Mouse (Mus musculus) olfactory bulb, adult 2 months (tissue): ENCODE results near the gene Setd2. TPM values are rescaled to one million over a fixed set of nuclear protein-coding genes. Genes with fewer than 3 reads are reported as not detected.
A peak's percentile ranks its signal among the peaks of the same experiment; 100 is the strongest.

Experiments
- H3K27ac ChIP-seq: fragments of 200-500 bp; 2 replicates; pipeline ENCODE4 v1.5.1; 2012; ENCODE audit warnings: low read depth, low read length; ENCODE audit not compliant: insufficient read depth
- H3K4me1 ChIP-seq: fragments of 200-500 bp; 2 replicates; pipeline ENCODE4 v1.6.1; 2012; ENCODE audit warnings: low read length; ENCODE audit not compliant: control insufficient read depth, insufficient read depth
- H3K4me3 ChIP-seq: fragments of 200-500 bp; 2 replicates; pipeline ENCODE4 v1.5.1; 2012; ENCODE audit warnings: mild to moderate bottlenecking, low read depth, low read length, moderate library complexity; ENCODE audit not compliant: insufficient read depth
- CTCF ChIP-seq: fragments of 200-500 bp; IDR thresholded peaks from 2 replicates; pipeline ENCODE4 v1.5.1; 2012; ENCODE audit warnings: low read depth, mild to moderate bottlenecking, low read length, moderate library complexity; ENCODE audit not compliant: insufficient read depth
- POLR2A ChIP-seq: fragments of 200-500 bp; IDR thresholded peaks from 2 replicates; pipeline ENCODE4 v1.6.1; 2012; ENCODE audit warnings: mild to moderate bottlenecking, low read depth, low read length, moderate library complexity; ENCODE audit not compliant: insufficient read depth
- WGBS: fragments of 180-500 bp; shearing (Covaris S2); methylation state at CpG from one replicate; pipeline ENCODE4 v1.1.7; 2018; 5-methylcytosine and 5-hydroxymethylcytosine counted together
- polyA plus RNA-seq: library from polyadenylated mRNA; stranded (reverse); fragments of >200 nt; gene quantifications from 2 replicates; pipeline ENCODE4 v1.2.4, GENCODE M21; 2012; ENCODE audit warnings: low replicate concordance; ENCODE audit not compliant: missing spikeins, insufficient read depth, insufficient read length

The Setd2 gene
- polyA plus RNA-seq, 1 experiment, result 420 TPM

DNA sequence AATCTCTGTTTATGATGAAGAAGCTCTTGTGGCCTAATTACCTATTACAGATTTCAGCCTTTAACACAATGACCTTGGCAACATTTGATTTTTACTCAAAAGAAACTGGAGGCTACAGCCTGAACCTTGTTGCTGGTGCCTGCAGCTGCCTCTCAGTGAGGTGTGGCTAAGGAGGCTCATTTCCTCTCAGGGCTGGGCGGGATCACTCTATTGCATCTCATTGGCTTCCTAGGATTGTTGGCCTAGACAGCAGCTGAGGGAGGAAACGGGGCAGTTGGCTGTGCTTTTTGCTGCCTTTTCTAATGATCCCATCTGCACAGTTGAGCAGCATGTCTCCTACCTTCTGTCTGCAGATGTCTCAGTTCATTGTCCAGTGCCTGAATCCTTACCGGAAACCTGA is 84.7 kb downstream of the Setd2 start:
- 58% methylated on average over 3 of the region's 3 CpGs for WGBS
- no peak for TF ChIP-seq CTCF
- no peak for TF ChIP-seq POLR2A
- no peak overlapping the region for H3K27ac ChIP-seq
- no peak overlapping the region for H3K4me3 ChIP-seq
- no peaks in the 10 kb centered on the region for H3K4me1 ChIP-seq

DNA sequence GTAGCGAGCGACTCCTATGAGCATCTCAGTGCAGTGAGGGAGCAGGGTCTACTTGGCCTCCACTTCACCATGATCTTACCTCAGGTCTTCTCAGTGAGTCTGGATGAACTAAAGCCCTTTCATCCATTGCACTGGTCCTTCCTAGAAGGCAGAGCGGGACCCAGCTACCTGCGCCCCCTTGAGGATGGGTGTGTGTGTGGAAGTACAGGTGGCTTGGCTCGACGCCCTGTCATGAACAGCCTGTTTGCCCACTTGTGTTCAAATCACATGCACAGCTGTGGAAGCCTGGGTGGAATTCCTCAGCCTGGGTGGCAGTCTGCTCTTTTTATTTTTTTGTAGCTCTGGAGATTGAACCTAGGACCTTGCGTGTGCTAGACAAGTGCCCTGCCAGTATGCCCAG is 87.8 kb downstream of the Setd2 start:
- H3K27ac ChIP-seq, result no peak overlapping the region
- TF ChIP-seq CTCF (no peak), POLR2A (no peak)
- peaks cover 10% of the 10 kb centered on the region for H3K4me1 ChIP-seq
- no peak overlapping the region for H3K4me3 ChIP-seq
- 79% methylated on average over 7 of the region's 7 CpGs for WGBS

DNA sequence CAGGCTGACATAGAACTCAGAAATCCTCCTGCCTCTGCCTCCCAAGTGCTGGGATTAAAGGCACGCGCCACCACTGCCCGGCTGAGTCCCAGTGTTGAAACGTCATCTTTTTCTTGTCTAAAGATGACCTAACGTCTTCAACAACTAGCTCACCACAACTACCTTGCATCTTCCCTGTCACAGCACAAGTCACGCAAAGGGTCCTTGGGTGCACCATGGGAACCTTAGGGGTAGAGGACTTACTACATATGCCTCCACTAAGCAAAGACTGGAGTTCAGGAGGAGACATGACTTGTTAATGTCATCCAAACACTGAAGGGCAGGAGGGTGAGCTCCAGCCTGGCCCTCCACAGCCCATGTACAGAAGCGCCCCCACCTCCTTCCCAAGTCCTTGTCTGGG is 88.3 kb downstream of the Setd2 start:
- TF ChIP-seq CTCF, result no peak
- no peak for TF ChIP-seq POLR2A
- Histone ChIP-seq H3K4me1 (peaks cover 14% of the 10 kb centered on the region), H3K4me3 (no peak overlapping the region), H3K27ac (no peak overlapping the region)
- WGBS, result 91% methylated on average over 7 of the region's 7 CpGs

DNA sequence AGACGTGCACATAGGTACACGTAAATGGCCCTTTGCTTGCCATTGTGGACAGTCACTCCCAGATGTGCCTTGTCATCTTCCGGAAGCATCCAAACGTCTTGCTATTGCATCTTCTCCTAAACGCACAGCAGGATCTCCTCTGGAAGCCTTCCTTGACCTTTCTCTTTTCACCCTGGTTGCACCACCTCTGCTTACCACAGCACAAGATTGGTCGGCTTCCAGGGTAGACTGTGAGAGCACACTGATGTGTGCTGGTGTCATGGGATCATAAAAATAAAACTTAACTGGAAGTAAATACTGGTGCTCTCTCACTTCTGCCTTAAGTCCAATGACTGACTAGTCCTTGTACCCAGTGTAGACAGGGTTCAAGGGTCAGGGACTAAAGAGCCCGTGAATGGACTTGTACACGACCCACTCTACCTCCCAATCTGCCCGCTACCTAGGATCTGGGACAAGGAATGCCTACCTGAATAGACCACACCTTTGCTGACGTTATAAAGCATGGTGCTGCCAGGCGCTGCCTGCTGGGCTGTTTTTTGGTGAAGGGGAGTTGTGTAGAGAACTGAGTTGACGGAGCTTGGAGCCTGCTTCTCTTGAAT is 90.3 kb downstream of the Setd2 start:
- Histone ChIP-seq H3K4me3 (no peak overlapping the region), H3K27ac (no peak overlapping the region), H3K4me1 (peaks cover 16% of the 10 kb centered on the region)
- 82% methylated on average over 12 of the region's 12 CpGs for WGBS
- TF ChIP-seq POLR2A (no peak), CTCF (no peak)

DNA sequence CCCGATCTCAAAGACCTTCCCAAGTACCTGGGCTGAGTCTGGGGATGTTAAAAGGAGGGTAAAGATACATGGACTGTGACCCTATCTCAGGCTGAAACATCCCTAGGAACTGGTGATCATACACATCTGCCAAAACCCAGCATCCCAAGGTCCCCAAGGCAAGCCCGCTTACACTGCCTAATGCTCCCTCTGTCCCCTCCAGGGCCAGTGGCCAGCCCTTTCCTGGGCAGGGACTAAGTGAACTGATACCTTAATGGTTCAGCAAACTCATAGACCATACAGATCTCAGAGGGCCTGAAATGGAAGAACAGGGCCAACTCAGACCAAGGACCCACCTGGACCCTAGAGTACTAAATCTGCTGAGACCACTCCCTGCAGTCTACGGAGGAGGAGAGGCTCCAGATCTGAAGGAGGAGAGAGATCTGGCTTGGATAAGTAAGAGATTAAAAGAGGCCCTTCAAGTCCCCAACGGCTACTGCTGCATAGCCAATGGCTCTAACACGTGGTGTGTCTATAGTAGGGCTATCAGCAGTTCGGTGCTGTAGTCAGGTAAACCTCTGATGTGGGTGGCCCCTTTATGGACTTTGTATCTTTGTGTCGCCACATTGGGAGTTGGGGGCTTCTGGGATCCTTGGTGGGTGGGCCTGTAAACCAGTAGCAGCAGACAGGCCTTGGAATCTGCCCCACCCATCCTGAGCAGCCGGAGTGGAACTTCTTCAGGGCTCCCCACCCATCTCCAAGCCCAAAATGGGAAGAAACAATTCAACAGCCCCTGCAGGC is 91.2 kb downstream of the Setd2 start:
- H3K27ac ChIP-seq, result no peak overlapping the region
- H3K4me3 ChIP-seq, result peak overlapping the region; percentile 48
- TF ChIP-seq POLR2A, result no peak
- no peak for TF ChIP-seq CTCF
- H3K4me1 ChIP-seq, result peaks cover 16% of the 10 kb centered on the region
- 67% methylated on average over 8 of the region's 8 CpGs for WGBS

DNA sequence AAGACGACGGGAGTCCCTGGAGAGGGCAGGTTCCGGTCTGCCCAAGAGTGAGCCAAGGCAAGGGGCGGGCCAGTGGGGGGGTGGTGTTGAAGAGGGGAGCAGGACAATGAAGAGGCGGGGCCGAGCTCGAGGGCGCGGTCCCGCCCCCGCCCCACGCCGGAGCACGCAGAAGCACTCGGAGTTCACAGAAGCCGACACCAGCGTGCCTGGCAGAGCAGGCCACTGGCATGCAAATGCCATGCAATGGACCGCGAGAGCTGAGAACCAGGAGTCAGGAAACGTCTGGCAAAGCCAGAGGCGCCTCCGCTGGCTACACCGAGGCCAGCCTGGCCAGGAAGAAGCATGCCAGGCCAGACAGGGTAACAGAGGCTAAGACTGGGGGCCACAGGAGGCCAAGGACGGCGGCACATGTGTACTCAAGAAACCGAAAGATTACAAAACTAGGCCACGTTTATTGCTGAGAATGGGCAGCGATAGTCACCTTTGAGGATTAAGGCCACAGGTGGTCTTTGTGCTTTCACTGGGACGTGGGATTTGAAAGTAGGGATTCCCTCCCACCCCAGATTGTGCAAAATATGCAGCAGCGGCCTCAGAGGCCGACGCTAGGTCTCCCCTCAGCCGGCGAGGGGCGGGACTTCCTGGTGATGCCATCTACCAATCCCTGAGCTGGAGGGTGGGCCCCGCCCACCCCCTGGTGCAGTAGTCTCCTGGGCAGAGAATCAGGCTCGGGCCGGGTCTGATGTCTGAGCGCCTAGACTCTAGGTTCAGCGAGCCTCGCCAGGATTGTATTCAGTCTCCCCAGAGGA is 92.2 kb downstream of the Setd2 start, which contains the start of gene Nradd:
Nradd (minus strand) TSS at position 92 of the 806 bp plus-strand sequence.
- H3K4me3 ChIP-seq, result peak within 1 kb of the TSS; percentile 48
- WGBS, result 1% methylated on average over 41 of the region's 41 CpGs
- H3K4me1 ChIP-seq, result peaks cover 16% of the 10 kb centered on the region
- peak within 1 kb of the TSS; percentile 31 for H3K27ac ChIP-seq
- TF ChIP-seq POLR2A, result peak; percentile 58
- TF ChIP-seq CTCF, result no peak

DNA sequence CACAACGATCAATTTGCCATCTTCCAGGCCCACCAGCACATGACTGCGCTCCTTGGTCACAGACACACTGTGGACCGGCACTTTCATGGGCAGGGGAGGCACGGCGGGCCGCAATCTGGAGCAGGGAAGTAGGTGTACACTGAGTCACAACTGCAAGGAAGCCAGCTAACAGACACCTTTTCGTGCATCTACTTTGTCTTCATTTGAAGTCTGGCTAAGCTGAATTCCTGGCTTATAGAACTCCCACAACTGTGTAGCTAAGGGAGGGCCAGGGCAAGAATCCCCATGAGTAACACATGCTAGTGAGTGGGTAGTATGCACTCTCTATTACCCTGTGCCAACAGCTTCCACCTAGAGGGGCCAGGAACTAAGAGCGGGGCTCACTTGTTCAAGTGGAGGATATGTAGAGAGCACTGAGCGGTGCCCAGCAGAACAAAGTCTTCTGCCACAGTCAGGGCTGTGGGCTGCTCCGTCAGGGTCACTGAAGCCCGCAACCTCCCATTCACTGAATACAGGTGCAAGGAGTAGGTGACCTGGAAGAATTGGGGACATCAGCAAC is 93.0 kb downstream of the Setd2 start:
- H3K4me3 ChIP-seq, result peak overlapping the region; percentile 48
- no peak for TF ChIP-seq POLR2A
- H3K27ac ChIP-seq, result peak overlapping the region; percentile 31
- H3K4me1 ChIP-seq, result peaks cover 16% of the 10 kb centered on the region
- 56% methylated on average over 11 of the region's 11 CpGs for WGBS

DNA sequence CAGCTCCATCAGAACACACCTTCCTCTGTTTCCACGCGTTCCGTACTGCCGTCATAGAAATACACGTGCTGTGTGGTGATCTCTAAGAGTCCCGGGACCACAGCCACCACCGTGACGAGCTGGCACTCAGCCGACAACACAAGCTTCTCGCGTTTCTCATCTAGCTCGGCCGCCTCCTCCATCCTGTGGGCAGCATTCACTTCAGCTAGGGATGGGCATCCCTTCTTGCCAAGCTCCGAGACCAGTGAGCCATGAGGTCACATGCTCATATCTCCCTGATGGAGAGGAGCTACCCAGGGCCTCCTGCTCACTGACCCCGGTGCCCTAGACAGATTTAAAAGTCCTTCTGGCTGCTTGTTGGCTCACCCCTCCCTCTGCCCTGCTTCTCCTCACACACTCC is 97.8 kb downstream of the Setd2 start:
- TF ChIP-seq POLR2A (no peak), CTCF (no peak)
- H3K4me1 ChIP-seq, result peaks cover 6% of the 10 kb centered on the region
- no peak overlapping the region for H3K4me3 ChIP-seq
- H3K27ac ChIP-seq, result no peak overlapping the region
- 77% methylated on average over 15 of the region's 15 CpGs for WGBS

DNA sequence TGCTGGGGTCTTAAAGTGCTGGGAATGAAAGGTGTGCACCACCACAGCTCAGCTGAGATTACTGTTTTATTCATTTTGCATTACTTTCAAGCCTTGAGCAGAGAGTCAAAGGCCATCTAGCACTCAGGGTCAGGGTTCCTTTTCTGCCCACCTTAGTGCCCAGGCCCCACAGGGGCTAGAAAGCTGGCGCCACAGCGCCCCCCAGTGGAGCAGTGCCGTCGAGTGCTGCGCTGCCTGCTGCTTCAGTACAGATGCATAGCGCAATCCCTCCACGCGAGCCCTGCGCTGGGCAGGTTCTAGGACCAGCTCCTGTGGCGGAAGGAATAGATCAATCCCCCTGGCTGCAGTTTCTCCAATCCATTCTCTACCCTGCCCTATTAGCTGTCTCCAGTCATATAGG is 98.8 kb downstream of the Setd2 start:
- Histone ChIP-seq H3K4me3 (no peak overlapping the region), H3K27ac (no peak overlapping the region), H3K4me1 (no peaks in the 10 kb centered on the region)
- TF ChIP-seq POLR2A (no peak), CTCF (peak; percentile 43; the same call in 1 of the 2 replicates)
- WGBS, result 47% methylated on average over 10 of the region's 10 CpGs
